Mouse (Mus musculus) urinary bladder, postnatal 25 days (tissue): ENCODE data around the gene Lemd1.

Experiments
- DNase-seq: peaks from one replicate; pipeline ENCODE4 v3.0.0; 2022; ENCODE audit warnings: low spot score

The Lemd1 gene

DNA sequence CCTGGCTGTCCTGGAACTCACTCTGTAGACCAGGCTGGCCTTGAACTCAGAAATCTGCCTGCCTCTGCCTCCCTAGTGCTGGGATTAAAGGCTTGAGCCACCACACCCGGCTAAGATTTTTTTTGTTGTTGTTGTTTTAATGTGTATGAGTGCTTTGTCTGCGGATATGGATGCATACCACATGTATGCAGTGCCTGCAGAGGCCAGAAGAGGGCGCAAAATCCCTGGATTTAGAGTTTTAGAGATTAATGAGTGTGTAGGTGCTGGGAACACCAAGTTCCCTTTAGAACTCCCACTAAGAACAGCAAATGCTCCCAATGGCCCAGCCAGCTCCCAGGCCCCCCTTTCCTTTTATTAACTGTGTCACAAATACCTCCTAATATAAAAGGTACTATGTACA lies 25.4 kb upstream of the Lemd1 start:
- no peak for DNase-seq

DNA sequence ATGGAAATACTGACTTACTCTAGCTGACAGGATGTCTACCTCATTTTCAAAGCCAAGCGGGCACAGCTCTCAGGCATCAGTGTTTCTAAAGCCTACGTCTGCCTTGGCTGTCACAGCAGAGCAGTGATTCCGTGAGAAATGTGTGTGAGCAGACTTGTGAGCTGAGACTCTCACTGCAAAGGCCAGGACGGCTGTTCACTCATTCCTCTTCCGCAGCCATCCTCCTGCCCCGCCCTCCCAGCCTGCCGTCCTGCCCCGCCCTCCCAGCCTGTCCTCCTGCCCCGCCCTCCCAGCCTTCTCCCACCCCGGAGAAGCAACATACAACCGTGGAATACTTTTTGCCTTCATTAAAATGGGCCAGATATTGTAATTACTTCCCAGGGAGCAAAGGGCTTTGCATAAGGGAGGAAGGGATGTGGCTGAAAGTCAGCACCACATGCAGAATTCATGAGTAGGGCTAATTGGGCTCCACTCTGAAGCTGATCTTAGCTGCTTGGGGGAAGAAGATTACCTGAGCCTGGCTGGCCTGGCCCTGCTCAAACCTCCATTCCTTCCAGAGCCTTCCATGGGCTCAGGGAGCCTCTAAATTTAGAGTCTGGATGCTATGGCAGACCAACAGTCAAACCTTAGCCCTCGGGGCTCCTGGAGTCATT lies 23.0 kb upstream of the Lemd1 start:
- no peak for DNase-seq

DNA sequence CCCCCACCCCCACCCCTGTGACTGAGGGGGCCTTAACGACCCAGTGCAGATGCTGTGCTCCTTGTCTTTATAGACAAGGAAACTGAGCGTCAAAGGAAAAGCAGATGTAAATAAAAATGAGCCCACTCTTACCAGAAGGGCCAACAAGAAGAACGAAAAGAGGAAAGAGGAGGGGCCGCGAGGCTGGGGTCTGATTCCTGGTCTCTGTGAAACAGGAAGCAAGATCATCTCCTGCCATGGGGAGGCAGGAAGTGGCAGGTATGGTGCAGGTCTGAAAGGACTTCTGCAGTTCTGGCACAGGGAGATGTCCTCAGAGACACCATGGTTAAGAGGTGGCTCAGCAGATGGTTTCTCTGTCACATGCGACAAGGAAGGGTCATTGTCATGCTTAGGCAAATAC lies 20.5 kb upstream of the Lemd1 start:
- no peak for DNase-seq

DNA sequence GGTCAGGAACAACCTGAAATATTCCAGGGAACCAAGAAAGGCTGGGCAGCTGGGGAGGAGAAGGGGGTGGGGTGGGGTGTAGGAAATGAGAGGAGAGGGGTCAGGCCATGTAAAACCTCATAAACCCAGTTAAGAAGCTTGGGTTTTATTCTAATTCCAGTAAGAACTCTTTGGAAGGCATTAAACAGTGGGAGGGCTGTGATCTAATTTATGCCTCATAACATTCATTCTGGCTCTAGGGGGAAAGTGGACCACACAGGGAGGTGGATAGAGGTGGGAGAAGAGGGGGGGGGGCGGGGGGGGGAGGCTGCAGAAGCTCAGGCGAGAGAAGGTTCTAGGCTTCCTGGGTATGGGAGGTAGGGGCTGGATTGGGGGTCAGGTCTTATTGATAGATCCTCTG lies 19.6 kb upstream of the Lemd1 start:
- DNase-seq, result no peak

DNA sequence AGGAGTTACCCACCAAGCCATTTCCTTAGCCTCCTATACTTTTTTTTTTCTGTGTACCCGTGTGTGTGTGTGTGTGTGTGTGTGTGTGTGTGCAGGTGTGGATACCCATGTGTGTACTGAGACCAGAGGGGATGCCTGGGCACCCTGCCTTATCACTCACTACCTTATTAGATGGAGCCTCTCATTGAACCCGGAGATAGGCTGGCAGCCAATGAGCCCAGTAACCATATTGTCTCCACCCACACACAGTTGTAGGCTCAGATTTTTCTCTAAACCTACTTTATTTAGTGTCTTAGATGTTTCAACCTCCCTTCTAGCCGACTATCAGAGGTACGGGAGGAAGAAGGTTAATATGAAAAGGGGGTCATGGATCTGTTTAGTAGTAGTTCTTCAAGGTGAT lies 4.9 kb upstream of the Lemd1 start:
- DNase-seq, result no peak

DNA sequence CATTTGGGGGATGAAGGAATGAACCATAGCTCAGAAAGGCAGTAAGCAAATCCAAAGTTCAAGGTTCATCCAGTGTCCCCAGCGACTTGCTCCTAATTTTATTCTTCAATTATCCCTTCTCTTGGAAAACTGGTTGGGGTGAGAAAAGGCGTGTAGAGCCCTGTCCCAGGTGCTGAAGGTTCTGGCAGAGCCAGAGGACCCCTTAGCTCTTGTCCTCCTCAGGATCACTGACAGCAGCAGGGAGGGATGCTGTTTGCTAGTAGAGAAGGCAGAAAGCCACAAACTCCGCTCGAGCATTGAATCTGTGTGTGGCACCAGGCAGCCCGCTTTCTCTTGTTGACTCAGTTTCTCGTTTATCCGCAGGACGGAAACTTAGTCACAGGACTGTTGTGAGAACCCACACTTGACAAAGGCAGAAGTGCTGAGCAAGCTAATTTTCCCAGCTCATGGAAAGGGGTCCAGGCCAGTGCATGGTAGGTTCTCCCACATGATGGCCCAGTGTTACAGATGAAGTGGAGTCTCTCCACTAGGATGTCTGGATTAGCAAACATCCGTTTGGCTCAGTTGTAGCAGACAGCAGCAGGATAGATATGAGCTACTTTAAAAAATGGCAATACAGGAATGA lies 2.7 kb upstream of the Lemd1 start:
- DNase-seq, result no peak

DNA sequence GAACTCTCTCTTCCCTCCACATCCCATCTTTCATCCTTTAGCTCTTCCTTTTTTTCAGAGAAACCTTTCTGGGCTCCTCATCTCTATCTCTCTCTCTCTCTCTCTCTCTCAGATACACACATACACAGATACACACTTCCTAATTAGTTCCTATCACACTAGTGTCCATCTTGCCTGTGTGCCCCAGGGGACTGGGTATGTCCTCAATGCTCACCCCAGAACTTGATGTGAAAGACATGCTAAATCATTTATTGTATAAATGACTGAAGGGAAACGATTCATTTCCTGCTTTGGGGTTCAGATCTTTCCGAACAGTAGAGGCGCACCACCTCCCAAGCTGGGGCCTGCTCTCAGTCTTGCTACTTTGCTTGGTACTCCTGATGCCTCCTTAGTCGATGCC lies 2.0 kb upstream of the Lemd1 start:
- DNase-seq, result no peak

DNA sequence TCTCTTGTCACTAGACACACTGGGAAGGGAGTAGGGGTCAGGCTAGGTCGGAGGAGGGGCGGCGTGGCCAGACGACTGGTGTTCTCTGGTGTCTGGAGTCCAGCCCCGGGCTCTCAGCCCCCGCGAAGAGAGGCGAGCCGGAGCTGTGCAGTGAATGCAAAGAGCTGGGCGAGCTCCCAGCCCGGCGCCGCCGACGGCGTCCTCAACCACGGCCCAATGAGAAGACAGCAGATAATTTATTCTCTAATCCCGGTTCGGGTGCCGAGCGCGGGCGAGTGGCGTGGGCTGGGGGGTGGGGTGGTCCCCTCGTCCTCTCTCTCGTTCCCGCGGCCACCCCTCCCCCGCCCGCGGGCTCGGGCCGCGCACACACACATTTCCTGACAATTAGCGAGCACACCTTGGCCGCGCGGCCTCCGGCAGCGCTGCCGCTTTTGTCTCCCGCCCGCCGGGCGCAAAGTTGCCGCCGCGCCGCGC lies 1.2 kb upstream of the Lemd1 start:
- DNase-seq, result no peak

DNA sequence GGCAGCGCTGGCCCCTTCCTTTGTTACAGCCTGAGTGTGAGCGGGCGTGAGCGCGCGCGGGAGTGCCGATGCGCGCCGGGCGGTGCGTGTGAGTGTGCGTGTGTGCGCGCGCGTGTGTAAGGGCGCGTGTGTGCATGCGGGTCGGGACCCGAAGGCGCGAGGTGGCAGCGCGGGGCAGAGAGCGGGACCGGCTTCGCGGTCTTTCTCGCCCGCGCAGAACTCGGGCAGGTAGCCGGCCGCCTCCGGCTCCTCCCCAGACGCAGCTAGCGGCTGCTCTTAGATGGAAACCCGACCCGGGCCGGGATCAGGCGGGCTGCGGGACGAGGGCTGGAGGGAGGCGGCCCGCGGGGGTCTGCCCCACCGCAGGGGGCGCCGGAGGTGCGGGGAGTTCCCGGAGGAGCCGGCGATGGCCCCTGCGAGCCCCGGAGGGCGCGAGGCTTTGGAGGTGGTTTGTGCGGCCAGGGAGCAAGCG lies 574 bp upstream of the Lemd1 start:
- DNase-seq, result no peak

DNA sequence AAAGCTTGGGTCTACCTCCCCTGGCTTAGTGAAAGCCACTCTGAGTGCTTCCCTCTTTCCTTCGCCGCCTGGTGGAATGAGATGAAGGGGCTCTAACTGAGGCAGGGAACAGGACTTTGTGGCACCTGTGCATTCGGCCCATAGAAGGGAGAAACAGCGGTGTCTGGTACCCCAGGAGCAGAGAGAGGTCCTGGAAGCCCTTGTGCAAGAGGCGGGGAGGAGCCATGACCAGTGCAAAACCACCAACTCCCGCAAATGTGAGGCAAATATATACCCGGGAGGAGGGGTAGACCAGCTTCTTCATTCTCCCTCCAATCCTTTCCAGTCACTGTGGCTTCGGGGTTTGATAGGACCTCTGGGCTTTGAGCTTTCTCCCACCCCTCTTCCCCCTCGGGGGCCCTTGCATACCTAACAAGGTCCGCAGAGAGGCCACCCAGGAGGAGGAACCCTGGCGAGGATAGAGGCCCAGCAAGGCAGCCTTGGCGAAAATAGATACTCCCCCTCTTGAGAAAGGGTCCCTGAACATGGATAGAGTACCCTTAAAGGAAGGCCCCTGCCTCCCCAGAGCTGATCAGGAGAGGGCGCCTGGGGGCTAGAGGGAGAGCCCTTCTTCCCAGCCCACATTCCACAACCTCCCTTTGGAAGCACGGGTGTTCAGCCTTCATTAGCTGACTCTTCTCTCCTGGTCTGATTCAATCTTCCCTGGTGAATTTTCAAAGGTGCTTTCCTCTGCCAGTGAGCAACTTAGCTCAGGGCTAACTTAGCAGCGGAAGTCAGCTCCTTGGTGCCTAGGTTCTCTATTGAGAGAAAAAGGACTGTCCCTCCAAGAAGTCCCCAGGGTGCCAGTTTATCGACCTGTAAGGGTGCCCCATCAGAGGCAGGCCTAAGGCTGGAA lies 802 bp downstream of the Lemd1 start:
- no peak for DNase-seq

DNA sequence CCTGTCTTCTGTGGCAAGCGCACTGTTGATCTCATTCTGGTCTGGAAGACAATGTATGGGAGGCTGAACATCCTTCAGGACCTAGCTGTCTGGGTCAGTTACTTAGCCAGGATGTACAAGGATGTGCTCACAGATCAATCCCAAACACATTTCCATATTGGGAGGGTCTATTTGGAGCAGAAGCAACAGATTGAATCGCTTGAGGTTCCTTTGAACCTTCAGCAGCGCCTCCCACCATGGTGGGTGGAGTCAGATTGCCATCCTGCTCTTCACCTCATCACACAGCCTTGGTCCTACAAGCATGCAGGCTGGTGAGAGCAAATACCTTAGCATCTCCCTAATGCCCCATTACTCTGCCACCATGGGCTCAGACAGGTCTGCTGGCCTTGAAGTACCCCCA lies 2.6 kb downstream of the Lemd1 start:
- no peak for DNase-seq

DNA sequence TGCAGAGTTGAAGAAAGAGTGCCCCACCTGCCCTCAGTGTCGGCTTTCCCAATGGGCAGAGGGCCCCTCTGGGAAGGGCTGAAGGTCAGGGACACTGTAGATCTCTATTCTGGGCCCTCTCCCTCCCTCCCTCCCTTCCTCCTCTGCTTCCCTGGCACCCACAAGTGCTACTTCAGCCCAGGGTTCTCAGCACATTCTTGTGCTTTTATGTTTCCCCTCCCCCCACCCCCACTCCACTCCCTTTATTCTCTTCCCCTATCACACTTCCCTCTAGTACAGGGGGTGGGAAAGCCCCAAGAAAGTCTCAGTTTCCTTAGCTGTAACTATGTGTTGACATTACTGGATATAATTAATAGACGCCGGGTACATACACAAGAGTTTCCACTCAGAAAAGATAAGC lies 3.4 kb downstream of the Lemd1 start:
- no peak for DNase-seq

DNA sequence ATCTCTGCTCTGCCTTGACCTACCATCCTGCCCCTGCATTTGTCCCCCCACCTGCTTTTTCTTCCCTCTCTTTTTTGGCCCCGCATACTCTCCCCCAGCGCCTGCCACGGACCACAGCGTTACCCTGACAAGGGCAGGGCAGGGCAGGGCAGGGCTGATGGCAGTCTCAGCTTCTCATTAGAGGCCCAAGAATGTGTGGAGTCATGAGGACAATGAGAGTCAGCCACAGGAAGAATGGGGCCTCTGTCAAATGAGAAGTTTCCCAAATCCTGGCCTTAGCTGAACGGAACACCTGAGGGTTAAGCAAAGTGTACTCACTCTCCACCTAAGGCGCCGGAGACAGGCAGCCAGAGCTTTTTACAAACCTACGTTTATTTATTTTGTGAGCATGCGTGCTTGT lies 3.9 kb downstream of the Lemd1 start:
- no peak for DNase-seq

DNA sequence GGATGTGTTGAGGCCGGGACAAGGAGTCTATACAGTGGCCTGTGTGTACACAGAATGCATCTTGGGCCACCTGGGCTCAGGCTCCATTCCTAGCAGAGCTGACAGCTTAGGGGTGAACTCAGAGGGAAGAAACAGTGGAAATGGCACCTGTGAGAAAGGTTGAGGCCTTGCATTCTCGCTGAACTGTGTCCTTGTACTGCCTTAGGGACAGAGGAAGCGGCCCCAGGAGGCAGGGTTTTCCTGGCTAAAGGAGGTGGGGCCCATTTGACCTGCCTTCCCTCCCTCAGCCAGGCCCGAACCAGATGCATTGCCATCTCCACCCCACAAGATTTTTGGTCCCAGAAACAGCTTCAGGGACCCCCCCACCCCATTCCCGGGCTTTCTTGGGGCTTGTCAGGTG lies 4.5 kb downstream of the Lemd1 start:
- DNase-seq, result no peak

DNA sequence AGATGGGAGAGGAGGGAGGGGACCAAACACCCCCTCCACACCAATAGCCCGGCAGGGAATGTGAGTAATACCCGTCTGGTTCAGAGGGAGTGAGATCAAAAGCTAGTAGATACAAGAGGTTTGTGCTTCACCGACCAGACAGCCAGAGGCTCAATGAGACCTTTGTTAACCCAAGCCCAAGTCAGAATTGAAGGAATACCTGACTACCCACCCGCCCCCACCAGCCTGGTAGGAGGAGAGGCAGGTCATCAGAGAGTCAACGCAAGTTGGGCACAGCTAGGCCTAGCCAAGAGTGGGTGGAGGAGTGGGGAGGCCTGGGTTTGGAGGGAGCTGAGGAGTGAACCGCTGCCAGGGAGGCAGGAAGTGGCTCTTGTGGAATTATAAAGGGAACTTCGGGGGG lies 5.1 kb downstream of the Lemd1 start:
- DNase-seq, result no peak

DNA sequence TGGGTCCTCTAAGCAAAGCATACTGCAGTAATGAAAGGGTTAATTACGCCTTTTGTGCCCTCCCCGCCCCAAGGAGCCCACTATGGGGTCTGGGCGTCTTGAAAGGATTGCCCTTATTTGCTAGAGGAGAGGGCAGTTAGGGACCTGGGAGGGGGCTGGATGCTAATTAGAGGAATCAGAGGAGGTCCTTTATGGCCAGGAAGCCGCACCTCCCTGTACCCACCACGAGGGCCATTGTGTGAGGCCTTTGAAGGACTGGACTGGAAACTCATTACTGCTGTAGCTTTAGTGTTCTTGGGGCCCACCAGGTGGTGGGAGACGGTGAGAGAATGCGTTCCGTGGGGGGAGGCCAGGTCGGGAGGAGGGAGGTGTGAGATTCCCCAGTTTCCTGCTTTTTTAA lies 6.4 kb downstream of the Lemd1 start:
- no peak for DNase-seq

DNA sequence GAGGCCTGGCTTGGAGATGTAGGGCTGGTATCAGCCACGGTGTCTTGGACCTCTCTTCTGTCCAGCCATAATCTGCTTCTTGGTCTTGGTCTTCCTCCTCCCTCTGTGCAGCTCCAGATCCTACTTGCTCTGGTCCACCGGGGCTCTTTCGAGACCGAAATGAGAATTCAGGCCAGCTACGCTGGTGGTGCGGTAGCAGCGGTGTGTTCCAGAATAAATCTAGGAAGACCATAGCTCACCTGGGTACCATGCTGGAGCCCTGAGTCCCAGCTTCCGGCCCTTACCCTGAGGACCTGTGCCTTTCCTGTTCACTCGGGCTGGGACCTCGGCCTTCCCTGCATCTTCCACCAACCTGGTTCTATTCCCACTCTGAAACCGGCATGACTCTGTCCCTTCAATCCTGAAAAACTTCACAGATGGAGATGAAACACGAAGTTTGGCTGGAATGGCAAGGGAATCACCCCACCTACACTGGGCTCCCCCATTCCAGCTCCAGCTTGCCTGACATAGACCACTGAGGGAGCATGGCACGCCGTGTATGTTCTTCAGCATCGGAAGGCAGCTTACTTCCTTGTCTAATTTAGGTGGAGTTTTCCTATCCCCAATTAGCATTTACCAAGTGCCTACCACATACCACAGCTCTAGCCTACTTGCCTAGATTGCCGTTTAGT lies 7.3 kb downstream of the Lemd1 start:
- no peak for DNase-seq

DNA sequence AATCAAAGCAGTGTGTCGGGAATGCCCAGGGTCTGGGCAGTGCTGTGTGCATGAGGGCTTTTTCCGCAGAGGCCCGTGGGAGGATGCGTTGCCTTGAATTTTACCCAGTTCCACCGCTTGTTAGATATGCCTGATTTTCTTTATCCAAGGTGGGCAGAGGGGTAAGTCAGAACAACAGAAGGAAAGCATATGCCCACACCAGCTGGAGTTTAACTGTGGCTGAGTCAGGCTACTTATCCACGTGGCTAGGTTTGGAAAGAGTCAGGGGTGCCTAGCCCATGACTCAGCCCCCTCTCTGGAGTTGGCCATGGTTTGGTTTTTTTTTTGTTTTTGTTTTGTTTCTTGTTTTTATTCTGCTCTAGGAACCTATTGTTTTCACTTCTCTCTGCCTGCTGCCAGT lies 8.0 kb downstream of the Lemd1 start:
- no peak for DNase-seq

DNA sequence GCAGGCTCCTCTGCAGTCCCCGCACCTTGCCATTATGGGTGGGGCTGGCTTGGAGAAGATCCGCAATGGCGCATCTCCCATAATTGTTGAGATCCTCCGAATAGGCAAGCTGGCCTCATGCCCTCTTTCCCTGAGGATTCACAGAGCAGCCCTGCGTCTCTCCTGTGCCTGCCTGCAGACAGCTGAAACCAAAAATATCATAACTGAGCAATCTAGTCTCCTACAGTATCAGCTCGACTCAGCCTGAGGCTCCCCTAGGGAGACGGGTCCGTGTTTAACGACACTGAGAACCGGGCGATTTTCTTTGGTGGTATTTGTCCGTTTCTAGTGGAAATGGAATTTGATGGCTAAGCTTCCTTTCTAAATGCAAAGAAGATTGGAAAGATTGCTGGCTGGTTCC lies 8.7 kb downstream of the Lemd1 start:
- no peak for DNase-seq

DNA sequence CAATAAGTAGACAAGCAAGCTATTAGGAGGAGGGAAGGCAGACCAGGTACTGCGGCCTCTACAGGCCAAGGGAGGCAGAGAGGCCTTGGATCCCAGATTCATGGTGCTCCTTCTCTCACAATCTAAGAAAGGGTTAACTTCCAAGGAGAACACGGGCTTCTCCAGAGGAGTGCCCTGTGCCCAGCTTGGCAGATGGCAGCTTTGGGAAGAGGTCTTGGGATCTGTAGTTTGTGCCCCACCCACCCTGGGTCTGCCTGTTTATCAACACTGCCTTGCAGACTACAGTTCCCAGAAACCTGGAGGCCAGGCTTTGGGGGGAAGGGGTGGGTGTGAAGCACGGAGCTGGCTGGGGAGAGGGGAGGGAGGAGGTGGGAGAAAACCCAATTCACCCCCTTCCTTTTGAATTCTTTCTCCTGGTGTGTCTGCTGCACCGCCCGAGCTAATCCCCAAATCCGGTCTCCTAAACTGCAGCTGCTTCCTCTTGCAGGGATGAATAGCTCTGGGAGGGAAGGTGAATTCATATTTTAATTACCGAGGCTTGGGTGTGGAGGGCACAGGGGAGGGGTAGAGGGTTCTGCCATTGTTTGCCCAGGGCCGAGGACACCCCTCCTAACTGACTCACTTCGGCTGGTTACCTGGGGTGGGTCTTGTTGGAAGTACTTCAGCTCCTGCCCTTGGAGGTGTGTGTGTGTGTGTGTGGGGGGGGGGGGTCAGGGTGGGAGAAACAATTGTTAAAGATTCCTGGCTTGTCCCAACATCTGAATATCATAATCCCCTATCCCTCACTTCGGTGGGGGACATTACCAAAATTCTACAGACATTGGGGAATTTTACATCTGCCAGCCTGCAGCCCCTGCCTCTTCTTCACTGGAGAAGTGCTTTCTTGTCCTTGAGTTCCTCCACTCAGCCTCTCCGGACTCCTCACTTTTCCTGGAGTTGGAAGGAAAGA lies 9.6 kb downstream of the Lemd1 start:
- DNase-seq, result no peak

DNA sequence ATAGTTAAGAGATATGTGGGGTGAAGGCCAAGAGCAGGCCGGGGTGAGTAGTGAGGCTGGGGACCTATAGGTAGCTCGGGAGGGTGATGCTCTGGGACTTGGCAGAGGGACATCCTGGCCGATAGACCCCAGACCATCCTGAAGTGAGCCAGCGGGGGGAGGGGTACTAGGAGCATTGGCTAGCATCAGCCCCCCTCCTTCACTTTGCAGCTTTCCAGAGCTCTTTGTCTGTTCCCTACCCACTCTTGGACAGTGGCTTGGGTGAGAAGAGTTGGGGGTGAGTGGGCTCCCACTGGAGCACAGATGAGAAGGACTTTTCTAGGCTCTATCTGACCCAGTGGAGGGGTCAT lies 10.3 kb downstream of the Lemd1 start:
- no peak for DNase-seq

DNA sequence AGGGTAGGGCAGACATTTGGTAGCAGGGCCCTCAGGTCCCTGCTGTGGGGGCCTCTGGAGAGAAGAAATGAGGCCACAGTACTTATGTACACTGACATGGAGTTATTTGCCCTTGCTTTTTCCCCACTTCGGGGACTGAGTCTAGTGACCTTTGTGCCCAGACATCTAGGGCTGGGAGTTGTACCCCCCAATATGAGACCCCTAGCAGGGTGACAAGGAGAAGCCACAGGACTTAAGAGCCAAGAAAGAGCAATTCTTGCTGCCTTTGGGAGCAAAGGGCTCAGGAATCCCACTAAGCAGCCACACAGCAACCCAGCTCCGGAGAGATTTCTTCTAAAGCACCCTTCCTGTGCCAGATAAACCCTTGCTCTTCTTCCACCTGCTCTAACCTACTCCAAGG lies 10.7 kb downstream of the Lemd1 start:
- no peak for DNase-seq
